Mouse (Mus musculus) inflammation-experienced regulatory T-cells, adult 16 weeks (primary cell): ENCODE data around the gene Gart. TPM values are rescaled to one million over a fixed set of nuclear protein-coding genes. Genes with fewer than 3 reads are reported as not detected.

Source experiments
- polyA plus RNA-seq: library from polyadenylated mRNA; unstranded; fragments of 100-300 nt; shearing (Covaris generic); gene quantifications from one replicate; pipeline ENCODE4 v1.2.1, GENCODE M21; 2017

Gart gene
- 139 TPM for polyA plus RNA-seq

GRCm38 (mm10) chr16:91646681-91647419 lies at the start of gene Gart:
TSS of gene Gart (minus strand) at chr16:91646952.

GRCm38 (mm10) chr16:91688619-91689334 lies 42.0 kb upstream of the Gart start, which contains the start of gene Donson:
TSS of gene Donson (minus strand) at chr16:91688770.

GRCm38 (mm10) chr16:91647461-91648219 lies 888 bp upstream of the Gart start, which contains the start of gene Son:
TSS of gene Son (plus strand) at chr16:91647506.

GRCm38 (mm10) chr16:91618511-91619501 lies 27.9 kb downstream of the Gart start, which contains the start of gene Dnajc28:
TSS of gene Dnajc28 (minus strand) at chr16:91619026.

GRCm38 (mm10) chr16:91597672-91598010 lies 49.1 kb downstream of the Gart start, which contains the start of gene Tmem50b:
TSS of gene Tmem50b (minus strand) at chr16:91597800.

Other genes with a start within 250 kb of the Gart start
- 169 TPM for gene Il10rb, start 240.8 kb downstream of the Gart start, polyA plus RNA-seq
- gene Ifnar1, start 161.7 kb downstream of the Gart start, polyA plus RNA-seq: 218 TPM
- 22.2 TPM for gene Ifngr2, start 99.9 kb downstream of the Gart start, polyA plus RNA-seq
- 37.5 TPM for gene Tmem50b, start 49.2 kb downstream of the Gart start, polyA plus RNA-seq
- 2.4 TPM for gene Dnajc28, start 27.9 kb downstream of the Gart start, polyA plus RNA-seq
- gene Son, start 554 bp upstream of the Gart start, polyA plus RNA-seq: 171 TPM
- 13.1 TPM for gene Donson, start 41.8 kb upstream of the Gart start, polyA plus RNA-seq
- gene Cryzl1, start 82.0 kb upstream of the Gart start, polyA plus RNA-seq: 89.9 TPM
- 2.9 TPM for gene Itsn1, start 82.3 kb upstream of the Gart start, polyA plus RNA-seq